Mouse (Mus musculus): ENCODE measurements around the gene Podxl2. TPM values are rescaled to one million over a fixed set of nuclear protein-coding genes. Genes with fewer than 3 reads are reported as not detected.
A peak's percentile ranks its signal among the peaks of the same experiment; 100 is the strongest.

Podxl2 gene
- total RNA-seq, 1 experiment from 2014 or later = 2.5 TPM

DNA sequence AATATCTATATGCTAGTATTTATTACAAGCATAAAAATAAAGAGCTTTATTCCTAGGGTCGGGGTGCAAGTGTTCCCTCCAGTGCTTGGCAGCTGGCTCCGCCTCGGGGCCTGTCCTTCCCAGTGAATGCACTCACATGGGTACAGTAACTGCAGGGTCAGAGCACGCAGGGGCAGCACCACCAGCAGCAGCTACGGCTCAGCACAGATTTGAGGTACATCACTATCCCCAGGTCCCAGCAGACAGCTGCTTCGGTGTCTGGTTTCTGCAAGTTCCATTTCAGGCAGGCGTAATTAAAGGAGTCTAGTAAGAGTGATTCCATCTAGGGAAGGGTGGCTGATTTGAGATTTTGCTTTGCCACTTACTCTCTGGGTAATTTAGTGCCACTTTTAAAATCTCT, 16.5 kb downstream of the Podxl2 start:
- ATAC-seq (replicated peaks in 1 of 2; ENCODE audit: insufficient read depth in 1 of 2, low FRiP score in 2 of 2, low TSS enrichment in 1 of 2, low read depth in 1 of 2, poor library complexity in 2 of 2, severe bottlenecking in 2 of 2) = no peak

DNA sequence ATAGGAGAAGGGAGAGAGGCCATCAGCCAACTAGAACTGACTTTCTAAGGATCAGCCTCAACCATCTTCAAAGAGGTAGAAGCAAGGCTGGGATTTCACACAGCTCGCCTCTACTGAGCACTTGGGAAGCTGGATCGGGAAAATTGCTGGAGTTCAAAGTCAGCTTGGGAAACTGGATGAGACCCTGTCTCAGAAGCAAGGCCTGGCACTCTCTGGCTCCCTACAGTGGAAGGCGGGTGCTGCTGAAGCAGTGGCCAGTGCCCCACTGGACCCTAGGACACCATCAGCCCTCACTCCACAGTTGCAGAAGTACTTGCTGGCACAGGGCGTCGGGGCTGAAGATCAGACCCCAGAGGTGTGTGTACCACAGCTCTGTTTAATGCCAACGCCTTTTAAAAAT, 17.0 kb downstream of the Podxl2 start:
- no peak for ATAC-seq (replicated peaks in 1 of 2; ENCODE audit: insufficient read depth in 1 of 2, low FRiP score in 2 of 2, low TSS enrichment in 1 of 2, low read depth in 1 of 2, poor library complexity in 2 of 2, severe bottlenecking in 2 of 2)

DNA sequence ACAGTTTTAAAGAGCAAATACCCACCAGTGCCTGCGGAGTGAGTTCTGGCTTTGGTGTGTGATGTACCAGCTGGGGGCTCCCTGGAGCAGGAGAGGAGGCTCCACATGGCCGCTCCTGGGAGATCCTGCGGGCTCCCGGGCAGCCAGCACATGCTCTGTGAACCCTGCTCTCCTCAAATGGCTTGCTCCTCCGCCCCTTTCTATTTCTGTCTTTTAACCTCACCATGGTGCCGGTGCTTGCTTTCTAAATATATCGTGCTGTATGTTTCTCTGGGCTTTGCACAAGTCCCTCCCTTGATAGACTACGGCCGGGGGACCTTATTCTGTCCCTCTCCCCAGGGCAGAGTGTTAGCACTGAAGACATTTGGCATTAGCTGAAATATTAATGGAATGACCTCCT, 17.6 kb downstream of the Podxl2 start:
- ATAC-seq (replicated peaks in 1 of 2; ENCODE audit: insufficient read depth in 1 of 2, low FRiP score in 2 of 2, low TSS enrichment in 1 of 2, low read depth in 1 of 2, poor library complexity in 2 of 2, severe bottlenecking in 2 of 2) = no peak

DNA sequence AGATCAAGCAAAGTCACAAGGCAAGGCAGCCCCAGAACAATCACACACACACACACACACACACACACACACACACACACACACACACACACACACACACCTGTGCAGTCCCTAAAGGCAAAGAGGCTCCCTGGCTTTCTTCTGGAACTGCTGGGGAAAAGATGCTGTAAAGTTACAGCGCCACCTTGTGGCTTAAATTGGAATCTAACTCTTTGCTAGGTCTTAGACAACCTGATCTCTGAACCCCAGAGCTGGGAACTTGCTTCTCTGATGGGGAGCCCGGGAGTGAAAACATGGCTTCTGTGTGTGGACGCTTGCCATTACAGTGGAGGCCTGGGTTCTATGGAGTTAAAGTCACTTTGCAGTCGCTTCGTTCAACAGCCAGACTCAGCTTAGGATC, 19.2 kb downstream of the Podxl2 start:
- peak; percentile 40 to 42; a peak in 2 of 4 replicates for ATAC-seq (replicated peaks in 1 of 2; ENCODE audit: insufficient read depth in 1 of 2, low FRiP score in 2 of 2, low TSS enrichment in 1 of 2, low read depth in 1 of 2, poor library complexity in 2 of 2, severe bottlenecking in 2 of 2)

DNA sequence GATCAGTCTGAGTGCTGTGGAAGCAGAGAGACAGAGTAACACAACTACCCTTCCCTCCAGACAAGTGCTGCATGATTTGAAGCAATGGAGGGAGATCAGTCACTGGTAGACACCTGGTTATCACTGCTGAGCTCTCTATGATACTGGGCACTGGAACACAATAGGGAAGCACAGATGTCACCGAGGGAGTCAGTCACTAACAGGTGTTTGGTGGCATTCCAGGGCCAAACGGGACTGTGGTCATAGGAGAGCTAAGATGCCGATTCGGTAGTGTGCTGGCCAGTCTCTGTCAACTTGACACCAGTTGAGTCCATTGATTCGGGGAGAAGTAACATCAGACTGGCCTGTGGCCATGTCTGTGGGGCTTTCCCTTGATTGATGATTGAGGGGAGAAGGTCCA, 20.3 kb downstream of the Podxl2 start:
- ATAC-seq (replicated peaks in 1 of 2; ENCODE audit: insufficient read depth in 1 of 2, low FRiP score in 2 of 2, low TSS enrichment in 1 of 2, low read depth in 1 of 2, poor library complexity in 2 of 2, severe bottlenecking in 2 of 2) = no peak

DNA sequence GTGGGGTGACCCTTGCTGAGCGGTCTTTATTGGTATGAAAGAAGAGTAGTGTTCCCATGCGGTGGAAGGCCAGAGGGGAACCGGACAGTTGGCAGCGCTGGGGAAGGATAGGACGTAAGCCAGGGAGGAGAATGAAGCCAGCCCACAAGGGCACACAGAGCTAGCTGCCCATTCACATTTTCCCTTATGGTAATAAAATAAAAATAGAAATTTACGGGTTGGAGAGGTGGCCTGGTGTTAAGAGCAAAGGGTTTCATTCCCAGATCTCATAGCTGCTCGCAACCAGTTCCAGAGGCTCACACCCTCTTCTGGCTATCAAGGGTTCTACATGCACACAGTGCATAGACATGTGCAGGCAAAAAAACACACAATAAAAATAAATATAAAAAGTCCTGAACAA, 24.8 kb downstream of the Podxl2 start:
- ATAC-seq (replicated peaks in 1 of 2; ENCODE audit: insufficient read depth in 1 of 2, low FRiP score in 2 of 2, low TSS enrichment in 1 of 2, low read depth in 1 of 2, poor library complexity in 2 of 2, severe bottlenecking in 2 of 2) = no peak

GRCm38 (mm10) chr6:88849270-88849669, 25.6 kb downstream of the Podxl2 start:
- ATAC-seq (replicated peaks in 1 of 2; ENCODE audit: insufficient read depth in 1 of 2, low FRiP score in 2 of 2, low TSS enrichment in 1 of 2, low read depth in 1 of 2, poor library complexity in 2 of 2, severe bottlenecking in 2 of 2) = peak; percentile 29 to 53; a peak in 2 of 4 replicates

DNA sequence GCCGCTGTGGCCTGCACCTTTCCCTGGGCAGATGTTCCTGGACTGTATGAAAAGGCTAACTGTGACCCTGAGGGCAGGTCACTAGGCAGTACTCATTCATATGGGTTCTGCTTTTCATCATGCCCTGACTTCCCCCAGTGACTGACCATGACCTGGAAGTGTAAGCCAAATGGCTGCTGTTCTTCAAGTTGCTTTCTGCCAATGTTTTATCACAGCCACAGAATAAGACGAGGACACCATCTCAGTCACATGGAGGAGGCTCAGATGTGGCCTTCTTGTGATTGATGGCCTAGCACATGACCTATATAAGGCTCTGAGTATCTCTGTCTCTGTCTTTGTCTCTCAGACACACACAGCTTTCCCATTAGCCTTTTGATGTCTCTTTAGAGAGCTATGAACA, 27.3 kb downstream of the Podxl2 start:
- no peak for ATAC-seq (replicated peaks in 1 of 2; ENCODE audit: insufficient read depth in 1 of 2, low FRiP score in 2 of 2, low TSS enrichment in 1 of 2, low read depth in 1 of 2, poor library complexity in 2 of 2, severe bottlenecking in 2 of 2)

GRCm38 (mm10) chr6:88844901-88845565, 29.8 kb downstream of the Podxl2 start:
- no peak for ATAC-seq (replicated peaks in 1 of 2; ENCODE audit: insufficient read depth in 1 of 2, low FRiP score in 2 of 2, low TSS enrichment in 1 of 2, low read depth in 1 of 2, poor library complexity in 2 of 2, severe bottlenecking in 2 of 2)

GRCm38 (mm10) chr6:88843781-88844725, 30.8 kb downstream of the Podxl2 start:
- no peak for ATAC-seq (replicated peaks in 1 of 2; ENCODE audit: insufficient read depth in 1 of 2, low FRiP score in 2 of 2, low TSS enrichment in 1 of 2, low read depth in 1 of 2, poor library complexity in 2 of 2, severe bottlenecking in 2 of 2)

GRCm38 (mm10) chr6:88843241-88843640, 31.6 kb downstream of the Podxl2 start:
- ATAC-seq (replicated peaks in 1 of 2; ENCODE audit: insufficient read depth in 1 of 2, low FRiP score in 2 of 2, low TSS enrichment in 1 of 2, low read depth in 1 of 2, poor library complexity in 2 of 2, severe bottlenecking in 2 of 2) = no peak

- ATAC-seq (replicated peaks in 1 of 2; ENCODE audit: insufficient read depth in 1 of 2, low FRiP score in 2 of 2, low TSS enrichment in 1 of 2, low read depth in 1 of 2, poor library complexity in 2 of 2, severe bottlenecking in 2 of 2) = no peak
Measured at GRCm38 (mm10) chr6:88842731-88843151, 32.1 kb downstream of the Podxl2 start.

DNA sequence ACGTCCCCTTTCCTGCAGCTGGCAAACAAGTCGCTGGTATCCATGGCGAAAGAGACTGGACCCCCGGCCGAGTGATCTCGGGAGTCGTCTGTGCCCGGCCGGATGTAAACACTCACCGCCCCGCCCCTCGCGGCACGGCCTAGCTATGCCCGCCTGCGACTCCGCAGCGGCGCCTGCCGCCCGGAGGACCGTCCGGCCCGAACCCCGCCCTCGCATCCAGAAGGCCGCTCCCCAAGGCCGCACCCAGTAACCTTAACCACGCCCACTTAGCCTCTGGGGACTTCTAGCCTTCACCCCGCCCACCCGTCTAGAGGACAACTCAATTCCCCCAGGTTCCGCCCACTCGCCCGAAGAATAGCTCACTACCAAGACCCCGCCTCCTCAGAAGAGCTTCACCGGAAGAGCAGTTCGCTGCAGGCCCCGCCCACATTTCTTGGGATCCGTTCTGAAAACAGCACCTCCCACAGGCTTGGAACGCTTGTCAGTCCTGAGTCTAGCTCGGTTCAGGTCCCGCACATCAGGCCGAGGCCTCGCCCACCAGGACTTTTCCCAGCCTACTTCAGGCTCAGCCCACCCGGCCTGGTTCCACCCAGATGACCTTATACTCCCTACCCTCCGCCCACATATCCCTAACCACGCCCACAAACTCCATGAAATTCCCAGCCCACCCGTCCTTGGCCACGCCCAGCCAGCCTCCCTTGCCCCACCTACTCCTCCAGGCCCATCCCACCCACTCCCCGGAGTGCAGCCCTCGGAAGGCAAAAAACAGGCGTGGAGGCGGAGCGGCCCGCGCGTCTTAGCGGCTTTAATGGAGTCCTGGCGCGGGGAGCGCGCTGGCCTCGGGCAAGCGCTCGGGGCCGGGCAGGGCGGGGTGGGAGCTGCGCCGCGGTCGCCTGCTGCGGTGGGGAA, 32.8 kb downstream of the Podxl2 start, which contains the start of gene Abtb1:
Gene Abtb1, minus strand, starts transcription at position 204 of the 909 bp plus-strand sequence.
- peak; percentile 80 to 85 for ATAC-seq (replicated peaks in 1 of 2; ENCODE audit: insufficient read depth in 1 of 2, low FRiP score in 2 of 2, low TSS enrichment in 1 of 2, low read depth in 1 of 2, poor library complexity in 2 of 2, severe bottlenecking in 2 of 2)

GRCm38 (mm10) chr6:88841514-88841780, 33.4 kb downstream of the Podxl2 start:
- peak in 1 of 2 experiments; percentile 12; a peak in 2 of 4 replicates for ATAC-seq (replicated peaks in 1 of 2; ENCODE audit: insufficient read depth in 1 of 2, low FRiP score in 2 of 2, low TSS enrichment in 1 of 2, low read depth in 1 of 2, poor library complexity in 2 of 2, severe bottlenecking in 2 of 2)

- ATAC-seq (replicated peaks in 1 of 2; ENCODE audit: insufficient read depth in 1 of 2, low FRiP score in 2 of 2, low TSS enrichment in 1 of 2, low read depth in 1 of 2, poor library complexity in 2 of 2, severe bottlenecking in 2 of 2) = no peak
Measured at GRCm38 (mm10) chr6:88840791-88841513, 33.9 kb downstream of the Podxl2 start.

- ATAC-seq (replicated peaks in 1 of 2; ENCODE audit: insufficient read depth in 1 of 2, low FRiP score in 2 of 2, low TSS enrichment in 1 of 2, low read depth in 1 of 2, poor library complexity in 2 of 2, severe bottlenecking in 2 of 2) = no peak
Measured at GRCm38 (mm10) chr6:88840211-88840610, 34.6 kb downstream of the Podxl2 start.

Data from hematopoietic stem cell, adult 5-6 weeks (primary cell).